Mouse (Mus musculus) liver, embryonic 12.5 days (tissue): ENCODE measurements at regions not wholly inside any gene's neighbourhood (a gene's known extent, or its start where the extent isn't known, plus 50 kb on each side); places are given as distances from the start of the nearest gene placed in this dataset.

Experiments
- ATAC-seq: fragments of 200-750 bp; cut with Nextera tagmentation; 2 replicates; pipeline ENCODE4 v1.8.0; 2017; ENCODE audit warnings: moderate number of reproducible peaks, mild to moderate bottlenecking, moderate library complexity
- H3K27ac ChIP-seq: fragments of 300-500 bp; sonication (generic); 2 replicates; pipeline ENCODE4 v1.5.1; 2016; ENCODE audit warnings: mild to moderate bottlenecking
- H3K27me3 ChIP-seq: fragments of 300-500 bp; sonication (generic); replicated peaks from 2 replicates; pipeline ENCODE4 v1.6.1; 2016; ENCODE audit warnings: mild to moderate bottlenecking, moderate library complexity
- H3K36me3 ChIP-seq: fragments of 300-500 bp; sonication (generic); 2 replicates; pipeline ENCODE4 v1.6.1; 2016; ENCODE audit warnings: mild to moderate bottlenecking, moderate library complexity
- H3K4me1 ChIP-seq: fragments of 300-500 bp; sonication (generic); 2 replicates; pipeline ENCODE4 v1.6.1; 2016
- H3K4me2 ChIP-seq: fragments of 300-500 bp; sonication (generic); 2 replicates; pipeline ENCODE4 v1.6.1; 2016; ENCODE audit warnings: mild to moderate bottlenecking, moderate library complexity
- H3K4me3 ChIP-seq: fragments of 300-500 bp; sonication (generic); 2 replicates; pipeline ENCODE4 v1.5.1; 2016; ENCODE audit warnings: mild to moderate bottlenecking, moderate library complexity
- H3K9ac ChIP-seq: fragments of 300-500 bp; sonication (generic); 2 replicates; pipeline ENCODE4 v1.6.1; 2016; ENCODE audit warnings: mild to moderate bottlenecking, moderate library complexity
- H3K9me3 ChIP-seq: fragments of 300-500 bp; sonication (generic); replicated peaks from 2 replicates; pipeline ENCODE4 v1.6.1; 2016; ENCODE audit warnings: mild to moderate bottlenecking, moderate library complexity
- WGBS: fragments of 180-500 bp; shearing (Covaris S2); methylation state at CpG from one replicate; pipeline ENCODE4 v1.1.7; 2016; ENCODE audit not compliant: insufficient replicate concordance; 5-methylcytosine and 5-hydroxymethylcytosine counted together

DNA sequence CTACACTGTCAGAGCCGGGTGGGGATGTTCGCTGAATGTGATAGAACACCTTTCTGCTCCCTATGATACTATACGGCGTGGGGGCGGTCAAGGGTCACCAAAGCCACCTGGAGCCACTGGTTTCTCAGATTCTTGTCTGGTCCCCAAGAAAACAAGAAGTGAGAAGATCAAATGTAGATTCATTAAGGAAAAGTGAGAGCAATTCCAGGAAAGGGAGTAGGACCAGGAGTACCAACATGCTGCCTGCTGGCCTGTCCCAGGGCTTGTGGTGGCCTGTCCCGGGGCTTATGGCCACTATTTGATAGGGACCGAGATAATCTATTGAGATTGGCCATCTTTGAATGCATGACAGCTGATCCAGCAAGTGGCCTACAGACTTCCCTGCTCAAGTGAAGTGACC lies 58.8 kb upstream of the Fut8 start:
- H3K9me3 ChIP-seq, result no peaks in the 10 kb centered on the region
- ATAC-seq, result no peak
- H3K9ac ChIP-seq, result no peak overlapping the region
- H3K27me3 ChIP-seq, result no peaks in the 10 kb centered on the region
- H3K4me1 ChIP-seq, result 0 out of 2 replicates have a peak, but pooled peaks cover 4% of the 10 kb centered on the region
- no peaks in the 10 kb centered on the region for H3K36me3 ChIP-seq
- H3K4me2 ChIP-seq, result no peak overlapping the region
- no peak overlapping the region for H3K4me3 ChIP-seq
- H3K27ac ChIP-seq, result no peak overlapping the region
- 72% methylated on average over 7 of the region's 7 CpGs for WGBS

DNA sequence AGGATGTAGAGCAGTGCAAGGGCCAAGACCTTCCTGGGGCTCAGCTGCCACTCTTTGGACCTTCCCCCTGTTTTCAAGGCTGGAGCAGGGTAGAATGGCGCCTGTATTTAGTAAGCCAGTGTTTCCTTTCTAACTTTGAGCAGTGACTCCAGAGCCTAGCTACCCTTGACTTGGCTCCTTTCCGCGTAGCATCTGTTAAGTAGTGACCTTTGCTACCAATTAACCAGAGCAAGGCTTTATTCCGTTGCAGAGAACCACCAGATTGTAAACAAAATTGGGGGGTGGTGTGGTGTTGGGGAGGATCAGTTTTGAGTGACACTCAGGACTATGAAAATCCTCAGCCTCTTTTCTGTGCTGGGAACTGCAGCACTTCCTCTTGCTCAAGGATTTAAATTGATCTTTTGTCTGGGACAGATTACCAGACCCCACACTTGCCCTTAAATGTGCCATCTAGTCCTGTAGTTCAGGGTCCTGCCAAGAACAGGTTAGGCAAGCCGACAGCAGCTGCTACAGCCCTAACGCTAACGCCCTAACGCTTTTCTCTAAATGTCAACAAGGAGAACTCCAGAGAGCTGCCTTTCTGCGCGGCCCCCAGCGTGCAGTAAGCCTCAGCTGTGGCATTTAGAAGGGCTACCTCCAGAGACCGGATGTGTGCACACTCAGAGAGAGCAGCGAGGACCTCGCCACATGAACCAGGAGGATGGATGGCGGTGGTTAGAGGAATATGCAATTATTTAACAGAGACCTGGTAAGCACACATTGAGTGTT lies 59.9 kb upstream of the Fut8 start:
- Histone ChIP-seq H3K4me2 (peak overlapping the region; percentile 27; the same call in 1 of the 2 replicates), H3K9me3 (no peaks in the 10 kb centered on the region), H3K27ac (no peak overlapping the region), H3K4me1 (0 out of 2 replicates have a peak, but pooled peaks cover 4% of the 10 kb centered on the region), H3K36me3 (no peaks in the 10 kb centered on the region), H3K4me3 (no peak overlapping the region), H3K9ac (no peak overlapping the region), H3K27me3 (no peaks in the 10 kb centered on the region)
- 26% methylated on average over 15 of the region's 15 CpGs for WGBS
- ATAC-seq, result no peak

DNA sequence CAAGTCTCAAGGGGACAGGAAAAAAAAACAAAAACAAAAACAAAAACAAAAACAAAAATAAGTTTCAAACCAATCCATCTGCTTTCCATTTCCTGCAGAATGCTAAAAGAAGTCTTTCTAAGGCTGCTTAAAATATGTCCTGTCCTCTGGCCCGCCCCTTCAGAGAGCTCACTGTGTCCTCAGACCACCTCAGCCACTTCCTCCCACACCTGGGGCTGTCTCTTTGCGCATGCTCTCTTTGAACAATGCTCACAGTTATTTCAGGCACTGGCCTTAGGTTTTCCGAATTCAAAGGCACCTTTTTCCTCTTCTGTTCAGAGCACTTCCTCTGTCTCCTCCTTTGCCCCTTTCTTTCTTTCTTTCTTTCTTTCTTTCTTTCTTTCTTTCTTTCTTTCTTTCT lies 60.6 kb upstream of the Fut8 start:
- H3K4me1 ChIP-seq, result 0 out of 2 replicates have a peak, but pooled peaks cover 4% of the 10 kb centered on the region
- H3K4me2 ChIP-seq, result no peak overlapping the region
- H3K27me3 ChIP-seq, result no peaks in the 10 kb centered on the region
- no peaks in the 10 kb centered on the region for H3K9me3 ChIP-seq
- H3K4me3 ChIP-seq, result no peak overlapping the region
- WGBS, result 43% methylated on average over 3 of the region's 3 CpGs
- no peaks in the 10 kb centered on the region for H3K36me3 ChIP-seq
- H3K27ac ChIP-seq, result no peak overlapping the region
- ATAC-seq, result no peak
- H3K9ac ChIP-seq, result no peak overlapping the region

DNA sequence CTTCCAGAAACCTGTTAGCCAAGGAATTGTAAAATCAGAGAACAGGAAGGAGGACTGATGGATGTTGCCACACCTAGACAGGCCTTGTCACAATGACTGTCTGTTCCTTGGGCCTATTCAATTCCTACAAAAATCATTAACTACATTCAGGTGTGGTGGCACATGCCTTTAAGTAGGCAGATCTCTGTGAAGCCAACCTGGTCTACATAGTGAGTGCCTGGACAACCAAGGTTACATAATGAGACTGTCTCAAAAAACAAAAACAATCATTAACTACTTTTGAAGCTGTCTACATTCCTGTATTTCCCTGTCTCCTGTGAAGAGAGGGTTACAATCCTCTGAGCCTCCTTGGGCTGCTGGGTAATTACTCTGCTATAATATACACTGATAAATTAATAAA lies 63.9 kb upstream of the Fut8 start:
- Histone ChIP-seq H3K36me3 (no peaks in the 10 kb centered on the region), H3K27me3 (no peaks in the 10 kb centered on the region), H3K4me3 (no peak overlapping the region), H3K4me1 (0 out of 2 replicates have a peak, but pooled peaks cover 4% of the 10 kb centered on the region), H3K4me2 (no peak overlapping the region), H3K9ac (no peak overlapping the region), H3K27ac (no peak overlapping the region), H3K9me3 (no peaks in the 10 kb centered on the region)
- no peak for ATAC-seq

DNA sequence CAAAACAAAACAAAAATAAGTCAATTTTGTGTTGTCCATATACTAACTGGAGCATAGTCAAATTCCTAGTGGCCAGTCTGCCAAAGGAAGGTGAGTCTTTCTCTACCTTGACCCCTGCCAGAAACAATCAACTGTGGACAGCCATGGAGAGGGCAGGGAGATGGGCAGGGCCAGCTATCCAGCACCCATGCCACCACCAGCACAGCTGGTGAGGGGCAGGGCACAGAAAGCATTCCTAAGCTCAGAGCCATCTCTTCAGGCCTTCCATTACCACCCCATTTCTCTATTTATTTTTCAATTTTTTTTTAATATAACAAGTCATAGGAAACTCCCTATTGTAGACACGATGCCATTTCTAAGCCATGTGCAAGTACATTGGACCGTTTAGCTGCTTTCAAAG lies 65.4 kb upstream of the Fut8 start:
- H3K27ac ChIP-seq, result no peak overlapping the region
- H3K27me3 ChIP-seq, result no peaks in the 10 kb centered on the region
- ATAC-seq, result no peak
- no peak overlapping the region for H3K9ac ChIP-seq
- H3K9me3 ChIP-seq, result no peaks in the 10 kb centered on the region
- no peak overlapping the region for H3K4me2 ChIP-seq
- H3K4me3 ChIP-seq, result no peak overlapping the region
- H3K36me3 ChIP-seq, result no peaks in the 10 kb centered on the region
- WGBS, result 74% methylated on average over 2 of the region's 2 CpGs
- H3K4me1 ChIP-seq, result no peaks in the 10 kb centered on the region

DNA sequence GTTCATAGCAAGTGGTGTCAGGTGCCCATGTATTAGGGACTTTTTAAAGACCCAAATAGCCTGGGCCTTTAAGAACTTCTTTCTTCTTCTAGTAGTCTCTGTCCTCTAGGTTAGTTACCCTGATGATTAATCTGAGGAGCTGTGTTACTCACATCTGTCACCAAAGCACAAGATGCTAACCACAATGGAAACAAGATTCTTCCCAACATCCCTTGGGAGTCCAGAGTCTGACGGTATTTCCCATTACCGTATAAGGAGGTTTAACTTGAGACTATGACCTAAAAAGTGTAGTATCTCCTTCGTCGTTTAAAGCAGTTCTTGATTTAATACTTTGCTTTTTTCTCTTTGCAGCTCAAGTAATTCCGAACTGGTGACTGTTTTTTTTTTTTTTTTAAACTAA lies 67.7 kb upstream of the Fut8 start:
- Histone ChIP-seq H3K9me3 (no peaks in the 10 kb centered on the region), H3K4me1 (no peaks in the 10 kb centered on the region), H3K4me2 (no peak overlapping the region), H3K4me3 (no peak overlapping the region), H3K36me3 (no peaks in the 10 kb centered on the region), H3K9ac (no peak overlapping the region), H3K27me3 (no peaks in the 10 kb centered on the region), H3K27ac (no peak overlapping the region)
- ATAC-seq, result no peak
- 74% methylated on average over 5 of the region's 5 CpGs for WGBS

DNA sequence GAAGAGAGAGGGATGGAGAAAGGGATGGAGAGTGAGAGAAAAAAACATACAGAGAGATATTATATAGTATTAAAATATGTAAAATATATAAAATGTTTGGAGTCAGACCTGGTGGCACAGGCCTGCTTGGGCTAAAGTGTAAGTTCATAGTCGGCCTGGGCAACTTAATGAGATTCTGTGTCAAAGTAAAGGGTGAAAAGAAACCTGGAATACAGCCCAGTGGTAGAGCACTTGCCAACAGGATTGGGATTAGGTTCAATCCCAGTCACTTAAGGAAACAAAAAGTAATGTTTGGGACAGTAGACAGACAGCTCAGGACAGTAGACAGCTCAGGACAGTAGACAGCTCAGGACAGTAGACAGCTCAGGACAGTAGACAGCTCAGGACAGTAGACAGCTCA lies 69.6 kb upstream of the Fut8 start:
- ATAC-seq, result no peak
- Histone ChIP-seq H3K27me3 (no peaks in the 10 kb centered on the region), H3K4me1 (no peaks in the 10 kb centered on the region), H3K27ac (no peak overlapping the region), H3K9me3 (no peaks in the 10 kb centered on the region), H3K4me3 (no peak overlapping the region), H3K4me2 (no peak overlapping the region), H3K36me3 (no peaks in the 10 kb centered on the region), H3K9ac (no peak overlapping the region)
- WGBS, result 57% methylated on average over 1 of the region's 1 CpGs

DNA sequence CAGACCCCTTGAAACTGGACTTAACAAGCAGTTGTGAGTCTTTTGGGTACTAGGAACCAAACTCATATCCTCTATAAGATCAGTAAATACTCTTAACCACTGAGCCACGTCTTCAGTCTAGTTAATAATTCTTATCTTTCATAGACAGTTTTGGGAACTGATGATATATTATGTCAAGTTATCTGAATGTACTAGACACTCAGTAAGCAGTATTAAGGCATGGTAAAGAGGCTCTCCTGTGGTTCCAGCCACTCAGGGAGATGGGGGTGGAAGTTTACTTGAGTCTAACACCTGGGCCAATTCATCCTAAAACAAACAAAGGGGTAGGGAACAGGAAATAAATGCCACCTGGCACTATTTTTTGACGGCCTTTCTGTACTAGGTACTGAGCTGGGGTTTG lies 81.2 kb upstream of the Fut8 start:
- 34% methylated on average over 2 of the region's 2 CpGs for WGBS
- Histone ChIP-seq H3K9me3 (no peaks in the 10 kb centered on the region), H3K4me1 (peaks cover 11% of the 10 kb centered on the region), H3K27me3 (no peaks in the 10 kb centered on the region), H3K9ac (no peak overlapping the region), H3K4me3 (no peak overlapping the region), H3K27ac (no peak overlapping the region), H3K36me3 (no peaks in the 10 kb centered on the region), H3K4me2 (no peak overlapping the region)
- ATAC-seq, result no peak

DNA sequence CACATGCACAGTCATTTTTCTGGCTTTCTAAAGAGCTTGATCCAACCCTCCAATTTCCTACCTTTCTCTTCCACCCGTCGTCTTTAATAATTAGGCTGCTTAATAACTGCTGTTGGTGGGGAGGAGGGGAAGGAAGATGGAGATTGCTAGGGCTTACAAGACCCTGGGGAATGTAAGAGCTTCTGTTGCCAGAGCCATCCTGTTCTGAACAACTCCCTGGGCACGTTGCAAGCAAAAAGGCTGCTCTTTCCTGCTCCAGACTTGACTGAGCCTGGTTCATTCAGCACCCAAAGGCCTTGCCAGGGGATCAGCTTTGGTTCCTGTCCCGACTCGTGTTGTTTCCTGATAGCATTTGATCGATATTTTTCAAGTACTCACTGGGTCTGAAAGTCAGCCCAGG lies 82.3 kb upstream of the Fut8 start:
- Histone ChIP-seq H3K4me3 (no peak overlapping the region), H3K9ac (no peak overlapping the region), H3K4me2 (no peak overlapping the region), H3K9me3 (no peaks in the 10 kb centered on the region), H3K27ac (no peak overlapping the region), H3K36me3 (no peaks in the 10 kb centered on the region), H3K4me1 (peaks cover 11% of the 10 kb centered on the region), H3K27me3 (no peaks in the 10 kb centered on the region)
- WGBS, result 71% methylated on average over 6 of the region's 6 CpGs
- no peak for ATAC-seq

DNA sequence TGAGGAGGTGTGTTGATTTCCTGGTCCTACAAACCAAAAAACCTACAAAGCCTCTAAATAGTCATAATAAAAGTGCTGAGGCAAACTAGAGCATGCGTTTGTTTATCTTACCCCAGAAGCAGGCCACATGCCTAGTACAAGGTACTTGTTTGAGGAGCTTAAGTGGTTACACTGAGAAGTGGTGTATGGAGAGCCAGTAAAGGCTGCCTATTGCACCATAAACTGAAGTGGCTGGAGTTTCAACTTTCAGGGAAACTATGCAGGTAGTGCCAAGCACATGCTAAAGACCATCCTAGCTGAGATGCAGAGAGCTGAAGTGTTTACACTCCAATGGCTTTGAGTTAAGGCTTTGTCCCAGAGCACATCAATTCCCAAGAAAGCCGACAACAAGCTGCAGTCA lies 86.5 kb upstream of the Fut8 start:
- 73% methylated on average over 2 of the region's 2 CpGs for WGBS
- H3K27me3 ChIP-seq, result no peaks in the 10 kb centered on the region

DNA sequence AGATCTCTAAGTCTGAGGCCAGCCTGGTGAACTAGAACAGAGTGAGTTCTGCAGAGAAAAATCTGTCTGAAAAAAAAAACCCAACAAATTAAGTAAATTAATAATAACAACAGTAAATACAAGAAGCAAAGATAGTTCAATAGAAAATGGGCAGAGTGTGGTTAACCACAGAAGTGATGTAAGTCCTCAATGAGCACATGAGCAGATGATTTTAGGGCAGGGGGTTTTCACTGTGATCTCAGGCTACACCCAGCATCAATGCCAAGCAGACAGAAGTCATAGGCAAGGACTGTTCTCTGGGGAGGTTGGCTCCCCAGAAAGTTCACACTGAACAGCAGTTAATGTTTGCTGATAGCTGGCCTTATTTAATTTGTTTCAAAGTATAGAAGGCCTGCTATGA lies 88.1 kb upstream of the Fut8 start:
- Histone ChIP-seq H3K4me2 (no peak overlapping the region), H3K4me1 (no peaks in the 10 kb centered on the region)

More for the DNA sequence above, 86.5 kb upstream of the Fut8 start:
- Histone ChIP-seq H3K9ac (no peak overlapping the region), H3K27ac (no peak overlapping the region), H3K9me3 (no peaks in the 10 kb centered on the region), H3K36me3 (no peaks in the 10 kb centered on the region), H3K4me1 (peaks cover 2% of the 10 kb centered on the region), H3K4me2 (no peak overlapping the region), H3K4me3 (no peak overlapping the region)
- no peak for ATAC-seq

DNA sequence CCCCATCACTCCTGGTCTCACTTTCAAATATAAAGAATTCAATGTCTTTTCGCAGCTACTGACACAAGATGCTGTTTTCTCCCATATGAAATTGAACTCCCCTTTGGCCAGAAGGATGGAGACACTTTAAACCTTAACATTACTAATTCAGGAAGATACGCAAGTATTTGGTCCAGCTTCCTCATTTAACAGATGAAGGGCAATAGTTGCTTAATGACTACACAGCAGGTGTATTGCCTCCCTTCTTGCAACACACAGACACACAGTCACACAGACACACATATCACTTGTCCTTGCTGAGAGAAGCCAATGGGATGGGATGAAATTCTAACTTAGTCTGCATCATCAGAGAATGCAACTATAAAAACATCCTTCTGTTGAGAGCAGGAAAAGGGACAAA lies 89.8 kb upstream of the Fut8 start:
- Histone ChIP-seq H3K9ac (no peak overlapping the region), H3K27me3 (no peaks in the 10 kb centered on the region), H3K9me3 (no peaks in the 10 kb centered on the region), H3K36me3 (no peaks in the 10 kb centered on the region), H3K4me1 (peaks cover 10% of the 10 kb centered on the region; the same call in 1 of the 2 replicates), H3K4me2 (no peak overlapping the region), H3K4me3 (no peak overlapping the region), H3K27ac (no peak overlapping the region)
- ATAC-seq, result no peak
- 76% methylated on average over 2 of the region's 2 CpGs for WGBS

More for the DNA sequence above, 88.1 kb upstream of the Fut8 start:
- no peak overlapping the region for H3K27ac ChIP-seq
- H3K27me3 ChIP-seq, result no peaks in the 10 kb centered on the region
- H3K9me3 ChIP-seq, result no peaks in the 10 kb centered on the region
- H3K9ac ChIP-seq, result no peak overlapping the region
- H3K36me3 ChIP-seq, result no peaks in the 10 kb centered on the region
- no peak for ATAC-seq
- H3K4me3 ChIP-seq, result no peak overlapping the region

DNA sequence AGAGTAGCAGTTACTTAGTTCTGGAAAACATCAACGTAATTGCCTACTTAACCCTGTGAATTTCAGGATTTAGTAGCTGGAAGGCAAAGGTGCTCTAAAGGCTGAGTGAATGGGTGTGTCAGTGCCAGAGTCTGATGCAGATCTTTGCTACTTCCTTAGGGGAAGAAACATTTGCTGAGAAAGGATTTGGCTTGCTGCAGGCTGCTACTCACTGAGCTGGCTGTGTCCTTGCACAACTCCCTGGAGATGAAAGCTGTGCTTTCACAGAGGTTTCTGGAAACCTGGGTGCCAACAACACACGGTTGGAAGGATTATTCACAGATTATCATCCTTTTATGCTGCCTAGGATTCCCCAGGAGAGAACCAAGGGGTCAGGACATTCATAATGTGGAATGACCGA lies 94.0 kb upstream of the Fut8 start:
- WGBS, result 53% methylated on average over 3 of the region's 3 CpGs
- H3K4me3 ChIP-seq, result no peak overlapping the region
- no peak overlapping the region for H3K4me2 ChIP-seq
- H3K4me1 ChIP-seq, result peaks cover 12% of the 10 kb centered on the region; the same call in 1 of the 2 replicates
- H3K27ac ChIP-seq, result no peak overlapping the region
- H3K9me3 ChIP-seq, result no peaks in the 10 kb centered on the region
- H3K36me3 ChIP-seq, result no peaks in the 10 kb centered on the region
- no peak for ATAC-seq
- no peaks in the 10 kb centered on the region for H3K27me3 ChIP-seq
- no peak overlapping the region for H3K9ac ChIP-seq
